Mouse (Mus musculus) ES-E14 (cell line): ENCODE results near the gene Ttll10. TPM values are rescaled to one million over a fixed set of nuclear protein-coding genes. Genes with fewer than 3 reads are reported as not detected.

Source experiments
- DNase-seq: peaks from one replicate; pipeline ENCODE4 v3.0.0-alpha.2; 2013; ENCODE audit warnings: low read depth, low spot score
- H3K27ac ChIP-seq: 2 replicates; pipeline ENCODE4 v1.5.1; 2012; ENCODE audit warnings: low read depth, mild to moderate bottlenecking, low read length, moderate library complexity, mixed read lengths; ENCODE audit not compliant: poor library complexity, insufficient read depth, severe bottlenecking
- H3K36me3 ChIP-seq: 2 replicates; pipeline ENCODE4 v1.6.1; 2012; ENCODE audit warnings: mild to moderate bottlenecking, low read length, moderate library complexity, mixed read lengths; ENCODE audit not compliant: control insufficient read depth, poor library complexity, insufficient read depth, severe bottlenecking
- H3K4me1 ChIP-seq, 2 experiments: fragments of 150-350 bp in 1 of 2; sonication (generic) in 1 of 2; 2 replicates each; pipeline ENCODE4 v1.6.1; 2012; ENCODE audit warnings: low read length in 2 of 2, mild to moderate bottlenecking in 1 of 2, mixed read lengths in 1 of 2; ENCODE audit not compliant: control insufficient read depth in 2 of 2, insufficient read depth in 2 of 2, poor library complexity in 1 of 2
- H3K4me3 ChIP-seq, 2 experiments: fragments of 150-350 bp in 1 of 2; sonication (generic) in 1 of 2; 2 replicates each; pipeline ENCODE4 v1.5.1; 2012; ENCODE audit warnings: low read length in 2 of 2, low read depth in 1 of 2, mild to moderate bottlenecking in 1 of 2, mixed read lengths in 1 of 2; ENCODE audit not compliant: insufficient read depth in 1 of 2, poor library complexity in 1 of 2, severe bottlenecking in 1 of 2
- H3K9ac ChIP-seq: 2 replicates; pipeline ENCODE4 v1.6.1; 2012; ENCODE audit warnings: low read depth, mild to moderate bottlenecking, low read length, mixed read lengths; ENCODE audit not compliant: poor library complexity, insufficient read depth, severe bottlenecking
- H3K9me3 ChIP-seq: fragments of 150-350 bp; sonication (generic); 2 replicates; pipeline ENCODE4 v1.6.1; 2012; ENCODE audit warnings: low read depth, mild to moderate bottlenecking, low read length; ENCODE audit not compliant: control insufficient read depth, insufficient read depth
- CHD2 ChIP-seq: IDR thresholded peaks from 2 replicates; pipeline ENCODE4 v1.6.1; 2014; ENCODE audit warnings: mild to moderate bottlenecking, low read depth, low read length, inconsistent platforms
- HCFC1 ChIP-seq: IDR thresholded peaks from 2 replicates; pipeline ENCODE4 v1.6.1; 2012; ENCODE audit warnings: low read length, inconsistent platforms, borderline replicate concordance; ENCODE audit not compliant: insufficient read depth
- MAFK ChIP-seq: IDR thresholded peaks from 2 replicates; pipeline ENCODE4 v1.6.1; 2014; ENCODE audit warnings: mild to moderate bottlenecking, low read depth, low read length, inconsistent platforms; ENCODE audit not compliant: insufficient read depth
- ZC3H11A ChIP-seq: IDR thresholded peaks from 2 replicates; pipeline ENCODE4 v1.6.1; 2012; ENCODE audit warnings: low read depth, mild to moderate bottlenecking, inconsistent platforms, low read length, borderline replicate concordance
- ZNF384 ChIP-seq: IDR thresholded peaks from 2 replicates; pipeline ENCODE4 v1.6.1; 2012; ENCODE audit warnings: low read depth, low read length, inconsistent platforms
- in situ Hi-C, 2 experiments: fragments of 600-800 bp; cut with MboI; formaldehyde crosslinking; loops; one replicate each; pipeline ENCODE4 v1.15.1; 2025; ENCODE audit warnings: low sequenced_read_pairs in 2 of 2, inconsistent platforms in 1 of 2; ENCODE audit not compliant: unreplicated experiment in 2 of 2
- total RNA-seq: library from RNA; depleted of rRNA; stranded (reverse); fragments of 300-350 nt; gene quantifications from 2 replicates; pipeline ENCODE4 v1.2.3, GENCODE M21; 2012

The Ttll10 gene
- total RNA-seq, 1 experiment = 0.22 TPM

DNA sequence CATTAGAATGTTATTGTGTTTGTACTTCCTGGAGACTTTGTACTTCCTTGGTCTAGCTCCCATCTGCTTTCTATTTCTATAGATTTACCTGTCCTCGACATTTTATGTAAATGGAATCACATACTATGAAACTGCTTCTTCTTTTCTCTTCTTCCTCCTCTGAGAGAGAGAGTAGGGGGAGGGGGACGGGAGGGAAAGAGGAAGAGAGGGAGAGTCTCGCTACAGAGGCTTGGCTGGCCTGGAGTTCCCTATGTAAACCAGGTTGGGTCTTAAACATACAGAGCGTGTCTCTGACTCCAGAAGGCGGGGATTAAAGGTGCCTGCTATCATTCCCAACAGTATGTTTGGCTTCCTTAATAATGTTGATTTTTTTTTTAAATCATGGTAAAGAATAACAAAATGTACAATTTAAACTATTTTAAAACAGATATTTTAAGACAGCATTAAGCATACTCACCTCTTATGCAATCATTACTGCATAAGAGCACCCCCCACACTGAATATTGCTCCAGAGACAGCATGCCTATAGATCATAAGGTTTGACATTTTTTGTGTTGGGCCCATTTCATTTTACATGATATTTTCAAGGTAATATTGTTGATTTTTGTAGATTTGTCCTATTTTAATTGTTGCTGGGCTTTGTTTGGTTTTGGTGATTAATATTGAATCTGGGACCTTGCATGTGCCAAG, 28.3 kb upstream of the Ttll10 start:
- no peak for TF ChIP-seq HCFC1
- TF ChIP-seq ZC3H11A = no peak
- no peak for TF ChIP-seq ZNF384
- TF ChIP-seq MAFK = no peak
- TF ChIP-seq CHD2 = no peak
- no peak for DNase-seq
- Histone ChIP-seq H3K4me1 (no peaks in the 10 kb centered on the region), H3K9ac (no peak overlapping the region), H3K36me3 (no peaks in the 10 kb centered on the region), H3K9me3 (no peaks in the 10 kb centered on the region), H3K4me3 (no peak overlapping the region), H3K27ac (no peak overlapping the region)
- in situ Hi-C loops = no loop called here

DNA sequence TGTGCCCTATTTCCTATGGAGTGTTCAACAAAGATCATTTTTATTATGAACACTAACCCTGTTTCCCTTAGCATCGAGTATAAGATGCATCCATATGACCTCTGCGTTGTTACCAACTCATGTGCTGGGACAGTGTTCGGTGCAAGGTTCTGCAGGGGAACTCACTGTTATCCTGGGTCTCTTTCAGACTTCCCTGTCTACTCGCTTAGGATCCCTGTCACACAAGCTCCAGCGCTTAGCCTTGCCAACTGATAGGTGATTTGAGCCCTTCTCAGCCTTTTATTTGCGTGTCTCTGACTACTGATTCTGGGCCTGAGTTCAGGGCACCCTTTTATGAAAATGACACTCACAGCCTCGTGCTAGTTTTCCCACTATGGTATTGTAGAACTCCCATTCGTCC, 26.0 kb upstream of the Ttll10 start:
- H3K4me1 ChIP-seq = no peaks in the 10 kb centered on the region
- DNase-seq = no peak
- no peak overlapping the region for H3K4me3 ChIP-seq
- H3K27ac ChIP-seq = no peak overlapping the region
- H3K9ac ChIP-seq = no peak overlapping the region
- in situ Hi-C loops = no loop called here
- no peak for TF ChIP-seq CHD2
- TF ChIP-seq ZC3H11A = no peak
- TF ChIP-seq ZNF384 = no peak
- no peak for TF ChIP-seq HCFC1
- TF ChIP-seq MAFK = no peak
- H3K9me3 ChIP-seq = no peaks in the 10 kb centered on the region
- H3K36me3 ChIP-seq = no peaks in the 10 kb centered on the region

- no peak for DNase-seq
- Histone ChIP-seq H3K9ac (no peak overlapping the region), H3K36me3 (no peaks in the 10 kb centered on the region), H3K27ac (no peak overlapping the region), H3K9me3 (no peaks in the 10 kb centered on the region), H3K4me3 (no peak overlapping the region), H3K4me1 (no peaks in the 10 kb centered on the region)
- in situ Hi-C loops = no loop called here
- TF ChIP-seq HCFC1 (no peak), CHD2 (no peak), ZNF384 (no peak), MAFK (no peak), ZC3H11A (no peak)
These were observed 25.1 kb upstream of the Ttll10 start for GRCm38 (mm10) chr4:156084096-156084879.

GRCm38 (mm10) chr4:156083348-156083747, 24.1 kb upstream of the Ttll10 start:
- no peaks in the 10 kb centered on the region for H3K36me3 ChIP-seq
- no peaks in the 10 kb centered on the region for H3K4me1 ChIP-seq
- H3K9me3 ChIP-seq = no peaks in the 10 kb centered on the region
- H3K9ac ChIP-seq = no peak overlapping the region
- in situ Hi-C loops = no loop called here
- no peak overlapping the region for H3K4me3 ChIP-seq
- no peak for TF ChIP-seq CHD2
- no peak for TF ChIP-seq ZC3H11A
- H3K27ac ChIP-seq = no peak overlapping the region
- no peak for DNase-seq
